Mouse (Mus musculus) erythroid progenitor cell, adult 5-6 weeks (primary cell): Measurements from ENCODE around the gene Gm39566. TPM values are rescaled to one million over a fixed set of nuclear protein-coding genes. Genes with fewer than 3 reads are reported as not detected.
A peak's percentile ranks its signal among the peaks of the same experiment; 100 is the strongest.

Experiments
- ATAC-seq: replicated peaks from 2 replicates; pipeline ENCODE4 v1.8.0; 2016; ENCODE audit warnings: moderate number of reproducible peaks, mild to moderate bottlenecking, moderate TSS enrichment, inconsistent platforms; ENCODE audit not compliant: poor library complexity, low FRiP score, severe bottlenecking
- total RNA-seq, 2 experiments: library from RNA; stranded (forward) in 1 of 2; stranded (reverse) in 1 of 2; fragments of 150-400 nt in 1 of 2; fragments of 186-747, 209-891 nt in 1 of 2; gene quantifications; 2 replicates each; pipeline versions ENCODE4 v1.2.3 to v1.2.4; 2015 to 2017; ENCODE audit warnings: low replicate concordance in 2 of 2

Gm39566 gene
- total RNA-seq, 2 experiments from 2014 or later: not detected

DNA sequence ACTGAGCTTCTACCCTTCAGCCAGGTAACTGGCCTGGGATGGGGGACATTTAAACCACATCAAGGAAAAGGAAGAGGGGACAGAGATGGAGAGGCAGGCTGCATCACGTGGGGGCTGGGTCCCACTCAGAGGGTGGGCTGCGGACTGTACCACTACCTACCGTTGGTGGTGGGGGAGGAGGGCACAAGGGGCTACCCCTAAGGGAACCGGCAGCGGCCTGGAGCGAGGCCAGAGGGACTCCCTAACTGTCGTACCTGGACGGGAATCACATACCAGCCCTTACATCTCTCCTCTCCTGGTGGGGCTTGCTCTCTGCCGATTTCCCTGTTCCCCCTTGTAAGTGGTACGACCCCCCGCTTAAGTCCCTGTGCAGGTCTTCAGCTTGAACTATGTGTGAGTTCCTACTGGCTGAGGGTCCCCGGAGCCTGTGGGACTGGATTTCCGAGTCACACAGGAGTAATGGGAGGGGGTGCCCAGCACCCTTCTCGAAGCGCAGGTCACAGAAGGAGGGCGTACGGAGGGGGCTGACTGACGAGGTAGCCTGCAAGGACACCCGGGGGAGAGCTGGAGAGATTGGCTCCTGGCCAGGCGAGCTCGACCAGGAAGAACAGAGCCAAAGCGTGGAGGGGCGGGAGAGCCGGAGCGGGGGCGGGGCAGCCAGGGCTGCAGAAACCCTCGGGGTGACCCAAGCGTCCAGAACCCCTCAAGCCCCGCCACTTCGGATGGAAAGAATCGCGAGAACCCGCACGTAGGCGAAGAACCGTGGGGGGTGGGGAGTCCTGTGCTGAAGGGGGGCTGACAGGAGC is 14.5 kb downstream of the Gm39566 start:
- ATAC-seq: no peak

- ATAC-seq: no peak
Observed at GRCm38 (mm10) chr11:69800138-69800391, 15.0 kb downstream of the Gm39566 start.

GRCm38 (mm10) chr11:69799394-69800137 is 15.5 kb downstream of the Gm39566 start:
- no peak for ATAC-seq

DNA sequence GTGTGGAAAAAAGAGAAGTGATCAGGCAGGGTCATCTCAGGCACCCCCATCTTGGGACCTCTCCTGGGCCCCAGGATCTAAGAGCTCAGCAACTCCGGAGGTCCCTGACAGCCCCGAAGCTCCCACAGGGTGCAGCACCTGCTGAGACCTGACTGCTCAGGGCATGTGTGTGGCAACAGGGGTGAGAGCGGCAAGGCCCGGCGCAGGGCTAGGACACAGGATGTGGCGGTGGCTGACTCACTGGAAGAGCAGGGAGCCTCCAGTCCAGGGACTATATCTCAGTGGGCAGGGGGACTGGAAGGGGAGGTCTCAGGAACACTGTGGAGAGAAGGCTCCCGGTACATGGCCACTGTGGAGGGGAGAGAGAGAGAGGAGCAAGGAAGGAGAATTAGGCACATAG is 17.2 kb downstream of the Gm39566 start:
- ATAC-seq: no peak

- no peak for ATAC-seq
Observed at GRCm38 (mm10) chr11:69795983-69796435, 19.1 kb downstream of the Gm39566 start.

- ATAC-seq: peak; percentile 97
Observed at GRCm38 (mm10) chr11:69795168-69795982, 19.7 kb downstream of the Gm39566 start, which contains the start of gene Chrnb1. Gene Chrnb1 (minus strand): TSS chr11:69795943.

DNA sequence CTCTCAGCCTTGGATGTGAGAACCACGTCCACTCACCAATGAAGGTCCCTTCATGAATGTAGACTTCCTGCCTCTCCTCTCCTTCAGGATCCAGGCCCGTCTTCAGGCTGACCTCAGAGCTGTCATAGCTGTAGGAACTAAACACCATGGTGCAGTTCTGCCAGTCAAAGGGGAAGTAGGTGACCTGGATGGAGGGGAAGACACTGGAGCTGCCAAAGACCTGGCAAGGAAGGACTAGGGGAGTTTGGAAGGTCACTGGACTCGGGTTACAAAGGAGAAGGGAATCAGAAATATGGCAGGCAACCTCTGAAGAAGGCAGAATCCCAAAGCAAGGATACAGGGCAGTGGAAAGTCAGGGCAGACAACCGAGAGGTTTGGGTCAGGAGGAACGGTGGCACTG is 21.7 kb downstream of the Gm39566 start:
- ATAC-seq: no peak

DNA sequence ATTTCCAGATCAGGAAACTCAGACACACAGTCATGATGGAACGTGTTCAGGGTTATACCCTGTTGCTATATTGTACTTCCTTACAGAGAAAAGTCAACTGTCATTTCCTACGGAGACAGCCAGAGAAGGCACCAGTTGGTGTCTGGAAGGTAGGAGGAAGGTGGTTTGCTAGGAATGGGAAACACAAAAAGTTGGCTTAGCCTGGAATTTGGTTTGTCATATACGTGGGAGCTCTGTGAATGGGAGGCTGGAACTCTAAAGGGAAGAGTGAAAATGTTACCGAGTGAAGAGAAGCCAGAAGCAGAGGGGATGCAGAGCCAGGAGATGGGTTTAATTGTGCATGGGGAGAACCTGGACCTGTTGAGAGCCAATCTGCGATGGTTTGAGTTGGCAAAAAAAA is 23.7 kb downstream of the Gm39566 start:
- ATAC-seq: no peak

- no peak for ATAC-seq
Observed at GRCm38 (mm10) chr11:69789431-69789830, 25.7 kb downstream of the Gm39566 start.

- ATAC-seq: no peak
Observed at GRCm38 (mm10) chr11:69787306-69787705, 27.8 kb downstream of the Gm39566 start.

DNA sequence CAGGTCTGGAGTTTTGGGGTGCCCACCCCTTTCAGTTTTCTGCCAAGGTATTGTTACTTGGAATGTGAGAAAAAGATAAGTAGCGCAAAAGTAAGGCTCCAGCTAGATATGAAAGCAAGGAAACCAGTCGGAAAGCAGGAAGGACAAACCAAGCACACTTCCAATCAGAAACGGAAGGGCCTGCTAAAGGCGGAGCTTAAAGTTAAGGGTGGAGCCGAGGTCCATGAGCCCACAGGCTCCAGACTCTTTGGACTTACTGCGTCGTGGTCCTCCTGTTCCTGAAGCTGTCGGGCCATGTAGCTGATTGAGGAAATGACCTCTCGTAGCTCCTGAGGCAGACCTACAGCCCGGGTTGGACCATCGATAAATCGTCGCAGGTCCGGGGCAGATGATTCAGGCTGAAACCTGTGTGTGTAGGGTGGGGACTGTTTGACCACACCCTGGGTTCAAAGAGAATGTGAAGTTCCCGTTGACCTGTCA is 30.3 kb downstream of the Gm39566 start:
- ATAC-seq: peak; percentile 86

- no peak for ATAC-seq
Observed at GRCm38 (mm10) chr11:69781828-69782227, 33.3 kb downstream of the Gm39566 start.

- ATAC-seq: no peak
Observed at GRCm38 (mm10) chr11:69778985-69779384, 36.1 kb downstream of the Gm39566 start.

- ATAC-seq: no peak
Observed at GRCm38 (mm10) chr11:69778258-69778982, 36.7 kb downstream of the Gm39566 start.

GRCm38 (mm10) chr11:69777504-69778257 is 37.4 kb downstream of the Gm39566 start:
- no peak for ATAC-seq

DNA sequence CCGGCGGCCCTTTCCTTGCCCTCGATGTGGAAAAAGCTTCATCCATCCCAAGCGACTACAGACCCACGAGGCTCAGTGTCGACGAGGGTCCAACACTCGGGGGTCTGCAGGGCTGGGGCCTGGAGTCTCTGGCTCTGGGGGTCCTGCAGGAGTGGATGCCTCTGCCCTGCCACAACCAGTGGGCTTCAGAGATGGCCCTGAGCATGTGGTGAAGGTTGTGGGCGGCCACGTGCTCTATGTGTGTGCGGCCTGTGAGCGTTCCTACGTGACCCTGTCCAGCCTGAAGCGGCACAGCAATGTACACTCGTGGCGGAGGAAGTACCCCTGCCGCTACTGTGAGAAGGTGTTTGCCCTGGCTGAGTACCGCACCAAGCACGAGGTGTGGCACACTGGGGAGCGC is 38.6 kb downstream of the Gm39566 start:
- ATAC-seq: no peak

- ATAC-seq: no peak
Observed at GRCm38 (mm10) chr11:69775716-69776115, 39.4 kb downstream of the Gm39566 start.

- no peak for ATAC-seq
Observed at GRCm38 (mm10) chr11:69774961-69775360, 40.1 kb downstream of the Gm39566 start.

DNA sequence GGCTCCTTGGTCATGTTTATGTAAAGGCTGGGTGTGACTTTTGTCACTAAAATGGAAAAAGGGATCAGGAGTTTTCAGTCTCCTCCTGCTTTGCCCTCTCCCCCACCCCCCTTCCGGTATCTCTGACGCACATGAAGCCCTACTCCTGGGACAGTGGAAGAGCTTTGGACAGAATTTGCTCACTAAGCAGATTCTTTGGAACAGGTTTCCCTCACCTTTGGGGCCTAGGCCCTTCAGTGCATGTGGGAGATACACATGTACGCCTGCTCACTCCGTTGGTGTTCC is 47.5 kb downstream of the Gm39566 start:
- ATAC-seq: no peak
